Mouse (Mus musculus) kidney, embryonic 16.5 days (tissue): ENCODE measurements around the gene Hist2h2ac. TPM values are rescaled to one million over a fixed set of nuclear protein-coding genes. Genes with fewer than 3 reads are reported as not detected.
"Not testable (repeated sequence)": the region's sequence is repeated elsewhere in the genome, so short reads cannot be mapped to it uniquely, and the experiment has no call there.

Source experiments
- ATAC-seq: fragments of 200-750 bp; cut with Nextera tagmentation; 2 replicates; pipeline ENCODE4 v1.8.0; 2017; ENCODE audit warnings: moderate TSS enrichment; ENCODE audit not compliant: low FRiP score, low TSS enrichment
- H3K27ac ChIP-seq: fragments of 300-500 bp; sonication (generic); 2 replicates; pipeline ENCODE4 v1.5.1; 2014; ENCODE audit warnings: low read length
- H3K27me3 ChIP-seq: fragments of 300-500 bp; sonication (generic); 2 replicates; pipeline ENCODE4 v1.6.1; 2014; ENCODE audit warnings: low read length, control low read depth, mixed read lengths; ENCODE audit not compliant: insufficient read depth
- H3K36me3 ChIP-seq: fragments of 300-500 bp; sonication (generic); 2 replicates; pipeline ENCODE4 v1.6.1; 2014; ENCODE audit warnings: low read length, control low read depth, mixed read lengths; ENCODE audit not compliant: insufficient read depth
- H3K4me1 ChIP-seq: fragments of 300-500 bp; sonication (generic); 2 replicates; pipeline ENCODE4 v1.6.1; 2014; ENCODE audit warnings: low read length, control low read depth, mixed read lengths; ENCODE audit not compliant: insufficient read depth
- H3K4me2 ChIP-seq: fragments of 300-500 bp; sonication (generic); replicated peaks from 2 replicates; pipeline ENCODE4 v1.6.1; 2014; ENCODE audit warnings: low read depth, low read length
- H3K4me3 ChIP-seq: fragments of 300-500 bp; sonication (generic); 2 replicates; pipeline ENCODE4 v1.5.1; 2014; ENCODE audit warnings: mild to moderate bottlenecking, low read length
- H3K9ac ChIP-seq: fragments of 300-500 bp; sonication (generic); replicated peaks from 2 replicates; pipeline ENCODE4 v1.6.1; 2014; ENCODE audit warnings: low read length
- H3K9me3 ChIP-seq: fragments of 300-500 bp; sonication (generic); 2 replicates; pipeline ENCODE4 v1.6.1; 2016; ENCODE audit warnings: low read length, control low read depth
- WGBS: fragments of 180-500 bp; shearing (Covaris S2); extraction: QIAGEN DNeasy Blood & Tissue Kit; methylation state at CpG from one replicate; pipeline ENCODE4 v1.1.7; 2014; 5-methylcytosine and 5-hydroxymethylcytosine counted together
- microRNA-seq: library from miRNA; unstranded; fragments of <30 nt; microRNA quantifications from one replicate; pipeline ENCODE4, GENCODE M21; 2016
- polyA plus RNA-seq: library from polyadenylated mRNA; unstranded; fragments of >200 nt; fragmentation: Nextera tagmentation; extraction: Ambion mirVana; gene quantifications from 2 replicates; pipeline ENCODE4 v1.2.1, GENCODE M21; 2015

Gene Hist2h2ac
- polyA plus RNA-seq, 1 experiment from 2014 or later: 7.5 TPM

DNA sequence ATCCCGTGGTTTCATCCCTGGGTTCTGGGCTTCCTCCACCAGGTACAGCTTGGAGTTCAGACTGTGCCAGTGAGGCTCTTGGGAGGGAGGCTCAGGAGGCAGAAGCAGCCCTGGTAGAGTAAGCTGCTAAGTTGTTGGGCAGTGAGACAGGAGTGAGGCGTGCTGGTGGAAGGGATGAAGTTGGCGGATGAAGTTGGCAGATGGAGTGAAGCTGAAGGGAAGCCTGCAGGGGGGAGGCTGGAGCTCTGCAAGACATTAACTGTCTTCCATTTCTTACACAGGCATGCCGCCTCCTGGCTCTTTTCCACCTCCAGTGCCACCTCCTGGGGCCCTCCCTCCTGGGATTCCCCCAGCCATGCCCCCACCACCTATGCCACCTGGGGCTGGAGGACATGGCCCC, 46.6 kb downstream of the Hist2h2ac start:
- not testable (repeated sequence) for H3K9ac ChIP-seq, ATAC-seq, H3K4me2 ChIP-seq, H3K27me3 ChIP-seq, H3K9me3 ChIP-seq, H3K27ac ChIP-seq, H3K4me3 ChIP-seq
- Histone ChIP-seq H3K36me3 (peaks cover 44% of the 10 kb centered on the region), H3K4me1 (peaks cover 27% of the 10 kb centered on the region)
- WGBS: 91% methylated on average over 4 of the region's 4 CpGs

DNA sequence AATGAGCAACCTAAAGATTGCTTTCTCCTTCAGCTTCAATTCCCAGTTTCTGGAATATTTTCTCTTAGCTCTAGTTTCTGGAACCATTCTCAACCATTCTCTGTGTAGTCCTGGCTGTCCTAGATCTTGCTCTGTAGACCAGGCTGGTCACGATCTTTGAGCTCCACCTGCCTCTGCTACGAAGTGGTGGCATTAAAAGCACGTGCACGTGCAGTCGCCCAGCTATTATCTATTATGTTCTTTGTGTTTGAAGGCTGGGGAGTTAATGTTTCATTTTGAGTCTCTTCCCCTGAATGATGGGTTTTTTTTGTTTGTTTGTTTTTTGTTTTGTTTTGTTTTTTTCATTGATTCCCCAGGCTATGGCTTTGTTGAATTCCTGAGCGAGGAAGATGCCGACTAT, 47.5 kb downstream of the Hist2h2ac start:
- peaks cover 27% of the 10 kb centered on the region for H3K4me1 ChIP-seq
- WGBS: 36% methylated on average over 7 of the region's 7 CpGs
- H3K27ac ChIP-seq: 0 out of 2 replicates have a peak overlapping the region, but pooled peaks have one; percentile 98

DNA sequence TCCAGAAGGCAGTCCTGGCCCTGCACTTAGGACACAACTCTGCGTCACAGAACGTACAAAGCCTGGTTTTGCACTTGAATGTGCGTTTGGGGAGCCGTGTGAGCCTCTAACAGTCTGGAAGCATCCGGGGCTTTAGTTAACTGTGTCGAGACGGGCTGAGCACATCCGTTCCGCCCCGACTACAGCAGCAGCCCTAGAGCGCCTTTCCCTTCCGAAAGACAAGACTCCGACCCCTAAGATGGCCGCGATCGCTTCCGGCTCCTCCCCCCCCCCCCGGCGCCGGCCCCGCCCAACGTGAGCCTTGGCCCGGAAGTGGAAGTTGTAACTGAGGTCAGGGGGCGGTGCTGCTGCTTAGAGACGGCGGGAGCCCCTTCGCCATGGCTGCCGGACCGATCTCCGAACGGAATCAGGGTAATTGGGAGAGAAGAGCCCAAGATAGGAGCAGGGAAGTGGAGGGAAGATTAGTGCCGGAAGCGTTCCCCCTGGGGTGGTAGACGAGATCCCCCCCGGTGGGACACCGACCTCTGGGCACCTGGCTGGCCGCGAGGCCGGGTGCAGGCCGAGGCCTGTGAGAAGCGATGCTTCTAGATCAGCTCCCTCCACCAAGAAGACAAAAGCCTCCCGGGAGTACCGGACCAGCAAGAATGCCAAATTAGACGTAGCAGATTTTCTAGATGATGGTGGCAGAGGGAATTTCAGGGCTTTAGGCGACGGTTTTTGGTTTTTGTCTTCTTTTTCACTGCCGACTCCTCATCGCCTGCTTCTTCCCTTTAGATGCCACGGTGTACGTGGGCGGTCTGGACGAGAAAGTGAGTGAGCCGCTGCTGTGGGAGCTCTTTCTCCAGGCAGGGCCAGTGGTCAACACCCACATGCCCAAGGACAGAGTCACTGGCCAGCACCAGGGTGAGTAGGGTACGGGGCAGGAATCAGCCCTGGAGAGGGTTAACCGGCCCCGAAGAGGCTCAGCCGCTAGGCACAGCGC, 48.2 kb downstream of the Hist2h2ac start, which contains the start of gene Sf3b4:
Gene Sf3b4, plus strand, starts transcription at position 136 of the 982 bp plus-strand sequence.
- H3K36me3 ChIP-seq: peaks cover 37% of the 10 kb centered on the region

More for the DNA sequence above, 47.5 kb downstream of the Hist2h2ac start:
- Histone ChIP-seq H3K4me2 (peak overlapping the region; percentile 93), H3K4me3 (peak overlapping the region; percentile 89), H3K27me3 (no peaks in the 10 kb centered on the region), H3K9ac (peak overlapping the region; percentile 93), H3K9me3 (no peaks in the 10 kb centered on the region), H3K36me3 (peaks cover 43% of the 10 kb centered on the region)
- ATAC-seq: no peak

DNA sequence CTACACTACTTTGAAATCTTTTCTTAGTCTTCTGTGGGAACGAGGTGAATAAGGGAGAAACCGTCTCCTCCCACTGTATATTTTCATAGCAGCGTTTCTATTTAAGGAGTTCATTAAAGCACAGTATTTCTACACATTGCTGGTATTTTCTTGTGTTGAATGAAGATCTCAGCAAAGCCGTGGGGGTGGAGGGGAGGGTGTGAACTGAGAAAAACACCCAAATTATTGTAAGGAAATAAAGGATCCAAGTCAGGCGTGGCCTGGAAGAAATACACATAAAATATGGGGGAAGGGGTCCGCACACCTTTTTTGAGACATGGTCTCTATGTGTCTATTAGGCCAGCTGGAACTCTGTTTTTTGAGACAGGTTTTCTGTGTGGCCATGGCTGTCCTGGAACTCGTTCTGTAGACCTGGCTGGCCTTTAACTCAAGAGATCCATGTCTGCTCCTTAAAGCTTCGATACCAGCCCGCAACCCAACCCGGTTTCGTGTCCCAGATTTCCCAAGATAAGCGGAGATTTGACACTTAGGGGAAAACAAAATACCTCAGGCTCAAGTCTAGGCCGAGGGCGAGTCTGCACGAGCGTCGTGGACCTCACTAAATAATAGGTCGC, 49.0 kb downstream of the Hist2h2ac start:
- Histone ChIP-seq H3K36me3 (peaks cover 34% of the 10 kb centered on the region), H3K27me3 (no peaks in the 10 kb centered on the region), H3K4me3 (peak overlapping the region; percentile 89), H3K27ac (peak overlapping the region; percentile 98), H3K4me1 (peaks cover 27% of the 10 kb centered on the region), H3K9ac (peak overlapping the region; percentile 93), H3K4me2 (peak overlapping the region; percentile 75), H3K9me3 (no peaks in the 10 kb centered on the region)
- 13% methylated on average over 18 of the region's 18 CpGs for WGBS
- peak; percentile 14 for ATAC-seq

More for the DNA sequence above, 48.2 kb downstream of the Hist2h2ac start, which contains the start of gene Sf3b4:
- Histone ChIP-seq H3K9ac (peak within 1 kb of the TSS; percentile 93), H3K4me1 (peaks cover 27% of the 10 kb centered on the region), H3K4me2 (peak within 1 kb of the TSS; percentile 93), H3K9me3 (no peaks in the 10 kb centered on the region), H3K27ac (peak within 1 kb of the TSS; percentile 98), H3K4me3 (peak within 1 kb of the TSS; percentile 89), H3K27me3 (no peaks in the 10 kb centered on the region)
- peak; percentile 93 for ATAC-seq
- under 1% methylated on average over 58 of the region's 58 CpGs for WGBS

DNA sequence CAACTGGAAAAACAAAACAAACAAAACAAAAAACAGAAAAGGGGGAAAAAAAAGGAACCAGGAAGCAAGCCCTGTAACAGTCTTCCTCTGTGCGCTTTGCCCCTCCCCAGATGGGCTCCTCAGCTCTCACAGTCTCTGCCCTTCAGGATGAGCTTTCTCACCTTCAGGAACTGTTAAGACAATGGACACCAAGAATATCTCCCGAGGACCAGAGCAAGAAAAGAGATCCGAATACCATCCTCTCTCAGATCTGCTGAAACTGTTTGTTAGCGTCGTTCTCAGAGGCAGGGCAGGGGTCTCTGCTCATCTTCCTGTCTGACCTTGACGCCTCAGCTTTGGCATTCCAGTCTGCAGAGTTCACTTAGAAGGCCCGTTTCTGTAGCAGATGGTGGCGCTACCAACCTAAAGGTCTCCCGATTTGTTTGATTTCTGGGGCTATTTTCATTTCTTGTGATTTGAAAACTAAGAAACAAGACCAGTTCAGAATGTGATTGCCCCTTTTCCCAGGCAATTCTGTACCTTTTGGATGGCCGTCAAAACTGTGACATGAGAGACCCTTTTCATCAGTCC, 49.6 kb downstream of the Hist2h2ac start:
- 56% methylated on average over 10 of the region's 10 CpGs for WGBS

More for the DNA sequence above, 49.6 kb downstream of the Hist2h2ac start:
- H3K9me3 ChIP-seq: no peaks in the 10 kb centered on the region
- ATAC-seq: no peak
- peaks cover 27% of the 10 kb centered on the region for H3K36me3 ChIP-seq
- peak overlapping the region; percentile 98 for H3K27ac ChIP-seq
- no peaks in the 10 kb centered on the region for H3K27me3 ChIP-seq
- peak overlapping the region; percentile 75 for H3K4me2 ChIP-seq
- H3K4me1 ChIP-seq: peaks cover 27% of the 10 kb centered on the region
- H3K4me3 ChIP-seq: peak overlapping the region; percentile 89
- H3K9ac ChIP-seq: peak overlapping the region; percentile 93

Small RNAs within 50 kb of the gene (microRNA-seq; reads per million reads assigned to microRNA genes)
- gene Gm44492 (not detected), gene Gm47311 (not detected), gene Gm47313 (not detected)

Other genes starting within 250 kb of the Hist2h2ac start
- 29.0 and 32.8 TPM in 2 replicates for gene Plekho1, start 224.9 kb downstream of the Hist2h2ac start, polyA plus RNA-seq
- 34.9 and 37.0 TPM in 2 replicates for gene Vps45, start 162.4 kb downstream of the Hist2h2ac start, polyA plus RNA-seq
- 14.9 and 18.1 TPM in 2 replicates for gene Otud7b, start 116.4 kb downstream of the Hist2h2ac start, polyA plus RNA-seq
- gene Mtmr11, start 58.9 kb downstream of the Hist2h2ac start, polyA plus RNA-seq: 26.3 and 30.8 TPM in 2 replicates
- 186 and 199 TPM in 2 replicates for gene Sf3b4, start 48.5 kb downstream of the Hist2h2ac start, polyA plus RNA-seq
- gene Sv2a, start 39.7 kb downstream of the Hist2h2ac start, polyA plus RNA-seq: 5.1 TPM in 2 replicates
- 50.1 and 51.3 TPM in 2 replicates for gene Bola1, start 1.2 kb downstream of the Hist2h2ac start, polyA plus RNA-seq
- 0.87 TPM in 1 of 2 replicates, not detected in the other for gene Hist2h2ab, start 1.0 kb downstream of the Hist2h2ac start, polyA plus RNA-seq
- gene Hist2h2be, start 239 bp upstream of the Hist2h2ac start, polyA plus RNA-seq: 11.1 and 16.9 TPM in 2 replicates
- 3.1 and 3.7 TPM in 2 replicates for gene Hist2h3c2, start 18.2 kb upstream of the Hist2h2ac start, polyA plus RNA-seq
- 46.3 and 49.3 TPM in 2 replicates for gene Hist2h2aa2, start 19.4 kb upstream of the Hist2h2ac start, polyA plus RNA-seq
- 12.9 and 14.2 TPM in 2 replicates for gene Hist2h2aa1, start 24.6 kb upstream of the Hist2h2ac start, polyA plus RNA-seq
- gene Hist2h3c1, start 25.8 kb upstream of the Hist2h2ac start, polyA plus RNA-seq: 0.24 and 1.1 TPM in 2 replicates
- gene Hist2h4, start 42.4 kb upstream of the Hist2h2ac start, polyA plus RNA-seq: 8.0 and 10.8 TPM in 2 replicates
- 35.4 and 45.1 TPM in 2 replicates for gene Hist2h3b, start 47.8 kb upstream of the Hist2h2ac start, polyA plus RNA-seq
- 14.8 TPM in 2 replicates for gene Hist2h2bb, start 48.9 kb upstream of the Hist2h2ac start, polyA plus RNA-seq
- gene Fcgr1, start 73.1 kb upstream of the Hist2h2ac start, polyA plus RNA-seq: 1.9 and 2.7 TPM in 2 replicates
- gene BC107364, start 231.4 kb upstream of the Hist2h2ac start, polyA plus RNA-seq: 0.25 TPM in 1 of 2 replicates, not detected in the other